Mouse (Mus musculus): ENCODE results near the gene Dgkd.

- TF ChIP-seq POLR2A (IDR thresholded peaks at IDR 0.05; ENCODE audit: low read depth, low read length) (no peak), CTCF (IDR thresholded peaks at IDR 0.05; ENCODE audit: extremely low read depth, insufficient read length, insufficient replicate concordance, low read depth, low read length) (no peak)
These were observed 41.7 kb upstream of the Dgkd start for GRCm38 (mm10) chr1:87811391-87811790.

Measured in small intestine, adult 2 months (tissue).